Mouse (Mus musculus): ENCODE measurements at regions not wholly inside any gene's neighbourhood (a gene's known extent, or its start where the extent isn't known, plus 50 kb on each side); places are given as distances from the start of the nearest gene placed in this dataset.

DNA sequence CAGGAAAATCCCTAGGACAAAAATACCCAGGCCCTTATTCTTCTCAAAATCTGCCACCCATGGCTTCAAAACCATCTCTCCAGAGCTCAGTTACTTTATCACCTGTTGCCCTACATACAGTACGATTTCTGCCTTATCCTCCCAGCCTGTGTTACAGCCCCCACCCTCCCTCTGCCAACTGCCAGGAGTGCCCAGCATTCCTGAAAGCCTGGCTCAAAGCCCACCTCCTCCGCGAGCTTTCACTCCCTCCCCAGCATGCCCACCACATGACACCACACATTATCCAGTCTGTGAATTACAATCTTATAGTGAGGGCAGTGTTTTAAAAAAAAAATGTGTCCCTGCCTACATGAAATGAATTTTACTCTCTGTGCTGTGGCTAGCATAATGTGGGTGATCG lies 320.3 kb upstream of the Slc24a5 start:
- Histone ChIP-seq H3K9ac (no peak overlapping the region), H3K9me3 (replicated peaks) (no peaks in the 10 kb centered on the region), H3K4me1 (replicated peaks) (peaks cover 15% of the 10 kb centered on the region), H3K36me3 (no peaks in the 10 kb centered on the region), H3K4me2 (0 out of 2 replicates have a peak overlapping the region, but pooled peaks have one; percentile 7), H3K27ac (peak overlapping the region; percentile 74), H3K4me3 (no peak overlapping the region), H3K27me3 (no peaks in the 10 kb centered on the region)
- ATAC-seq (replicated peaks; ENCODE audit: insufficient number of reproducible peaks, insufficient read depth, low FRiP score, low read depth) = peak; percentile 87
- WGBS = 40% methylated on average over 4 of the region's 4 CpGs

DNA sequence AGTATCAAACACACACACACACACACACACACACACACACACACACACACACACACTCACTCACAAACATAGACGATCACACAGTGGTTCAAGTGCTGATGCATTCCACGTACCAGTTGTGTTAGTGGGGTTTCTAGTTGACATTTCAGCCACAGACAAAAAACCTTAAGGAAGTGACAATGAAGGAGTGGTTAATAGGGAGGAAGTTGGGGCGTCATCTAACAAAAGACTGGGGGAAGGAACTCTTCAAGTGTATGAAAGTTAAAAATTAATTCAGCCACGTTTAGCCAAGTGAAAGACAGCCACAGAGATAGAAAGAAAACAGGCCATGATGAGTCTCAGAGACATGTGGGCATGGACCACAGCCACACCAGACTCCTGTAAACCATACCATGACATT lies 316.1 kb upstream of the Slc24a5 start:
- Histone ChIP-seq H3K9me3 (replicated peaks) (no peaks in the 10 kb centered on the region), H3K9ac (no peak overlapping the region), H3K27me3 (no peaks in the 10 kb centered on the region), H3K4me1 (replicated peaks) (peaks cover 11% of the 10 kb centered on the region), H3K4me3 (no peak overlapping the region), H3K4me2 (no peak overlapping the region), H3K36me3 (no peaks in the 10 kb centered on the region), H3K27ac (no peak overlapping the region)
- ATAC-seq (replicated peaks; ENCODE audit: insufficient number of reproducible peaks, insufficient read depth, low FRiP score, low read depth) = no peak
- 67% methylated on average over 4 of the region's 4 CpGs for WGBS

DNA sequence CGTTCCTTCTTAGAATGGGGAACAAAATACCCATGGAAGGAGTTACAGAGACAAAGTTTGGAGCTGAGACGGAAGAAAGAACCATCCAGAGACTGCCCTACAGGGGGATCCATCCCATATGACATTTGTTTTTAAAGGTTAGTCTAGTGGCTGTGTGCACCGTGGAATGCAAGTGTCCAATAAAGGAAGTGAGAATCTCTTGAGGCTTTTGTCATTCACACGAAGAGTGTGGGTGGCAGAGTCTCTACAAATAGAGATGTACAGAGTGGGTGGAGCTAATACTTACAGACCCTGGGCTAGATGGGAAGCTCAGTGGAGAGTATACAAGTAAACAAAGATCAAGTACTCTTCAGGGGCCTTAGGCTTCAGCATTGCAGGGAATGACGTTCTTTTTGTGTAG lies 314.2 kb upstream of the Slc24a5 start:
- Histone ChIP-seq H3K27ac (no peak overlapping the region), H3K4me2 (no peak overlapping the region), H3K4me1 (replicated peaks) (no peaks in the 10 kb centered on the region), H3K27me3 (no peaks in the 10 kb centered on the region), H3K9me3 (replicated peaks) (no peaks in the 10 kb centered on the region), H3K9ac (no peak overlapping the region), H3K4me3 (no peak overlapping the region), H3K36me3 (no peaks in the 10 kb centered on the region)
- WGBS = 76% methylated on average over 5 of the region's 5 CpGs
- no peak for ATAC-seq (replicated peaks; ENCODE audit: insufficient number of reproducible peaks, insufficient read depth, low FRiP score, low read depth)

DNA sequence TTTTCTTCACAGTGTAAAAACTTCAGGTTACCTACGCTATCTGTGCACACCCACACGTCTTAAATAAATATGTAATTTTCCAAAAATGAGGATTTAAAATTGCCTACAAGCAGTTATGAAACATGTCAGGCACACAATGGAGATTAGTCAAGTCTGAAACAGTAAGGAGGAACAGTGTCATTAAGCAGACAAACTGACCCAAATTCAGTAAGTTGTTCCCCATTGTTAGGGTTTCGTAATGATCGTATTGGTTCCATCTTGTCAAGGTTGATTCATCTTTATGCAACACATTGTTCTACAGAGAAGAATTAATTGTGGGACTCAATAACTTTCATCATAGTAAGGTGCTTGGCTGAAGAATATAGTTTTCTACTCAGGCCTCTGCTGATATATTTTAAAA lies 312.7 kb upstream of the Slc24a5 start:
- no peak overlapping the region for H3K9ac ChIP-seq
- no peaks in the 10 kb centered on the region for H3K27me3 ChIP-seq
- WGBS = 90% methylated on average over 4 of the region's 4 CpGs
- H3K4me2 ChIP-seq = no peak overlapping the region
- H3K4me3 ChIP-seq = no peak overlapping the region
- no peaks in the 10 kb centered on the region for H3K36me3 ChIP-seq
- H3K4me1 ChIP-seq (replicated peaks) = no peaks in the 10 kb centered on the region
- ATAC-seq (replicated peaks; ENCODE audit: insufficient number of reproducible peaks, insufficient read depth, low FRiP score, low read depth) = no peak
- H3K9me3 ChIP-seq (replicated peaks) = no peaks in the 10 kb centered on the region
- no peak overlapping the region for H3K27ac ChIP-seq

DNA sequence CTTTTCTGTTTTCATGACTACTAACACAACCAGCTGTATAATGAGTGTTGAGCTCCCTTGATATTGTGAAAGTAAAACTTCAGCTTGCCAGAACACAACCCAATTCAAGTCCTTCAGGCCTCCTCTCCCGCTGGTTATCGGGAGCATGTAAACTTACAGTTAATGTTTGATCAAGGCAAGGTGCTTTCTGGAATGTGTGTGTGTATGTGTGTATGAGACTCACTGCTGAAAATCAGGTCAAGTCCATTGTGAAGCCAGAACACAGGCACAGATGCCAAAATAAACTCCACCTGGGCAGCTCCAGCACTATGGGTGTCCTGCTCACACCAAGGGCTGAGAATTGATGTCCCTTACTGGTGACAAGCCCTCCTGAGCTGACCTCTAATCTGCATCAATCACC lies 308.9 kb upstream of the Slc24a5 start:
- no peak overlapping the region for H3K27ac ChIP-seq
- no peaks in the 10 kb centered on the region for H3K27me3 ChIP-seq
- ATAC-seq (replicated peaks; ENCODE audit: insufficient number of reproducible peaks, insufficient read depth, low FRiP score, low read depth) = no peak
- H3K36me3 ChIP-seq = no peaks in the 10 kb centered on the region
- no peaks in the 10 kb centered on the region for H3K9me3 ChIP-seq (replicated peaks)
- no peak overlapping the region for H3K9ac ChIP-seq
- H3K4me3 ChIP-seq = no peak overlapping the region
- 77% methylated on average over 2 of the region's 2 CpGs for WGBS
- H3K4me2 ChIP-seq = no peak overlapping the region
- no peaks in the 10 kb centered on the region for H3K4me1 ChIP-seq (replicated peaks)

DNA sequence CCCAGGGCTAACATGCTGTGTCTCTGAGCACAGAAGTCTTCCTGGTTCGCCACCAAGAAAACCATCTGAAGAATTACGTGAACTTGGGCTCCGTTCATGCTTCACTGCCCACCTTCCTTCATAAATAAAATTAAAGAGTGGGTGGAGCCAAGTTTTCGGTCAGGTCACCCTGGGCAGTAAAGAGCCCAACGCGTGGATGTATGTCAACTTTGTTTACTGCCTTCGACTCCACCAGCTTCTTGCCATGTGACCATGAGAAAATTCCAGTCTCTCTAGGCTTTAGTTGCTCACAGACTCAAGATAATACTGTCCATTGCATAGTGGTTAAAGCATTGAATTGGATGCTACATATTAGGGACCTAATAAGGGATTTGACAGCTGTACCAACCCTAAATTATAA lies 304.3 kb upstream of the Slc24a5 start:
- H3K4me1 ChIP-seq (replicated peaks) = no peaks in the 10 kb centered on the region
- ATAC-seq (replicated peaks; ENCODE audit: insufficient number of reproducible peaks, insufficient read depth, low FRiP score, low read depth) = no peak
- no peak overlapping the region for H3K4me3 ChIP-seq
- H3K36me3 ChIP-seq = no peaks in the 10 kb centered on the region
- no peak overlapping the region for H3K9ac ChIP-seq
- no peak overlapping the region for H3K4me2 ChIP-seq
- H3K9me3 ChIP-seq (replicated peaks) = no peaks in the 10 kb centered on the region
- no peaks in the 10 kb centered on the region for H3K27me3 ChIP-seq
- WGBS = 81% methylated on average over 7 of the region's 7 CpGs
- H3K27ac ChIP-seq = no peak overlapping the region

DNA sequence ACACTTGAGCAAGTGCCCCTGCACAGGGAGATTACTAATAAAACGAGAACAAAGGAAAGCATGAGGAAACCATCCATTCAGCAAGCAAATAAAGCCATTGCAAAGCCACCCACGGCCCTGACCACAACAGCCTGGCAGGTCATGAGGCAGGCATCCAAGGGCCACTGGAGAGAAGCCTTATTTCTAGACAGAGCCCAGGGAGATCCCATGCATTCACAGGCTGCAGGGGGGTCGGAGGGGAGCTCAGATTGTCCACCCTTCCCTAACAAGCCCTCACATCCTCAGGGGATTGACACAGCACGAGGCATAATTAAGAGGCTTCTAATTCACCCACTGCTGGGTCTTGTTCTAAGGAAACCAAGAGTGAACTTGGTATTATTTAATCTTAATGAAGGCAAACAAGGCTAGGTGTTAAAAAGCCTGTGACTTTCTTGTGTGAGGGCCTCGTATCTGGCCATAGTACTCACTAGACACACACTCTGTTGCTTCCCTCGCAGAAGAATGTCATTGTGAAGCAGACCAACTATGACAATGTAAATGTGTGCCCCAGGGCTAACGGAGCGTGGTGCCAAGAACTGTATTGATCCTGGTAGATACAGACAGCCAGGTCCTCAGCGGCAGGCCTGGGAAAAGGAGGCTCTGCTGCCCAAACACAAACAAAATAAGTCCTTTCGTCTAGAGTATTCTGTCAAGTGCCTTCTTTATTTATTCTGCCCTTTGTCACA lies 303.6 kb upstream of the Slc24a5 start:
- Histone ChIP-seq H3K27ac (no peak overlapping the region), H3K36me3 (no peaks in the 10 kb centered on the region), H3K4me2 (no peak overlapping the region), H3K27me3 (no peaks in the 10 kb centered on the region), H3K4me3 (no peak overlapping the region), H3K9ac (no peak overlapping the region), H3K4me1 (replicated peaks) (no peaks in the 10 kb centered on the region), H3K9me3 (replicated peaks) (no peaks in the 10 kb centered on the region)
- WGBS = 72% methylated on average over 10 of the region's 10 CpGs
- ATAC-seq (replicated peaks; ENCODE audit: insufficient number of reproducible peaks, insufficient read depth, low FRiP score, low read depth) = no peak

DNA sequence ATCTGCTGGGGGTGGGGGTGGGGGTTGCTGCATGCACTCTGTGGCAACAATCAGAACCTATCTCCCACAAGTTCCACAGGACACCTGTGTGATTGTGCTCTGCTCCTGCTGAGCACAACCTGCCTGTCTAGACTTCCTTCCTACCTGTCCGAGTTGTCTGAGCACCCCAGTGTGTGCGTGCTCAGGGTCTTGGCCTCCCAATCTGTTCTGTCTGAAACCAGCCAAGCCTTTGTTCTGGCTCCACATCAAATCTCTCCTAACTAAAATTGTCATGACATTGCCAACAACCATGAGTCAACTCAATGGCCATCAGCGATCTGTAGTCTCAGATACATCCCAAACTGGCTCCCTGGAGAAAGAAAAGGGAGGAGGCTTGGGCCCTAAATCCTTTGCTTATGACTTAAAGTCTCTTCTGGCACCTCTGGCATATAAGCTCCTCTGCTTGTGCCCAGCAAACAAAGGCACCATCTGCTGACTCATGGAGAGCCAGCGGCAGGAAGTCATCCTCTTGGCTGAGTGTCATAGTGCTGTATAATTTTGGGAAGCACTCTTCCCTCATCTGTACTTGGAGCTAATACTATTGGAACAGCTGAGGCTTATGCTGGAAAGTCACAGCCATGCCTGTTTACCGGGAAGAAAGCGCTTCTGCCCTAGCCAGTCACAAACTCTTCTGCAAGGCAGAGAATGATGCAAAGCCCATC lies 298.5 kb upstream of the Slc24a5 start:
- 89% methylated on average over 6 of the region's 6 CpGs for WGBS
- no peaks in the 10 kb centered on the region for H3K9me3 ChIP-seq (replicated peaks)
- H3K4me3 ChIP-seq = no peak overlapping the region
- H3K4me1 ChIP-seq (replicated peaks) = no peaks in the 10 kb centered on the region
- H3K27ac ChIP-seq = no peak overlapping the region
- no peak for ATAC-seq (replicated peaks; ENCODE audit: insufficient number of reproducible peaks, insufficient read depth, low FRiP score, low read depth)
- H3K27me3 ChIP-seq = no peaks in the 10 kb centered on the region
- no peak overlapping the region for H3K9ac ChIP-seq
- no peaks in the 10 kb centered on the region for H3K36me3 ChIP-seq
- no peak overlapping the region for H3K4me2 ChIP-seq

DNA sequence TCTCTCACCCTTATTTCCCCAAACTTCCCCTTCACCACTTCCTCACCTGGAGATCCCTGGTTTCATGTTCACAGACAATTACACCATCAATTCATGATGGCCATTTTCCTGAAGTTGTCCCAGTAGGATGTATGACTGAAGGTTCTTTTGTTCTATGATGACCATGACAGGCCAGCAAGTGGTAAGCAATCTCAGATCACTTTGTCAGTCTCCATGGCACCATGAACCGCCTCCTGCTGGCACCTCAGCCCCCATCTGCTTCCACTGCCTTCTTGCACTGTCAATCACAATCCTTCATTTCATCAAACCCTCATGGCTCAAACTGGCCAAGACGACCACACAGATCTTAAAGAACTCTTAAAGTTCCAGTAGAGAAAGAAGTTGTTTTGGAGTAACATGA lies 297.9 kb upstream of the Slc24a5 start:
- H3K4me1 ChIP-seq (replicated peaks) = no peaks in the 10 kb centered on the region
- 73% methylated on average over 2 of the region's 2 CpGs for WGBS
- no peaks in the 10 kb centered on the region for H3K27me3 ChIP-seq
- H3K27ac ChIP-seq = no peak overlapping the region
- no peak overlapping the region for H3K4me3 ChIP-seq
- no peak for ATAC-seq (replicated peaks; ENCODE audit: insufficient number of reproducible peaks, insufficient read depth, low FRiP score, low read depth)
- no peaks in the 10 kb centered on the region for H3K9me3 ChIP-seq (replicated peaks)
- no peak overlapping the region for H3K9ac ChIP-seq
- no peaks in the 10 kb centered on the region for H3K36me3 ChIP-seq
- H3K4me2 ChIP-seq = no peak overlapping the region

DNA sequence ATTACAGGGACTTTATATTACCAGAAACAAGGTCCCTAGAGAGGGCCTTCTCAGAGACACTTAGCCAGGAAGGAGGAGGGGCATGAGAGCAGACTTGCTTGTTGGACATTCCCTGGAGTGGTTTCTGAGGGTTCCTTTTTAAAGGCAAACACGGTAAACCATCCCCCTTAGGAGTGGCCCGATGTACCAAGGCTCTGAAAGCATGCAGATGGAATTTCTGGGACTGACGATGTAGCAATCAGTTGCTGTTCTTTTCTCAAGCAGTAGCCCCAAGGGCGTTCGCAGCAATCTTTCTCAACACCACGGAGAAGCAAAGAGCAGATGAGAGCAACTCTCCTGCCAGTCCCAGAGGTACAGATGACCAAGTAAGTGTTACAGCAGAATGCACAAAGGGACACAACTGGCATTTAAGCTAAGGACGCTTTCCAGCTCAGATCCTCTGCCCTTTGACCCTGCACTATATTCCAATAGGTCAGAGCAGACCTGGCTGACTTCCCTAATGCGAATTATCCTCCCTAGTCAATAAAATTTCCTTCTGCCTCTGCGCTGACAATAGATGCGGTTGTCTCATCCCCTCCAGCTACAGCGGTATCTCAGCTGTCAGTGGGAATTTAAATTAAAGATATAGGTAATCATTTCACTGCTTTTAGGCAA lies 295.7 kb upstream of the Slc24a5 start:
- ATAC-seq (replicated peaks; ENCODE audit: insufficient number of reproducible peaks, insufficient read depth, low FRiP score, low read depth) = no peak
- Histone ChIP-seq H3K27ac (no peak overlapping the region), H3K4me3 (no peak overlapping the region), H3K9me3 (replicated peaks) (no peaks in the 10 kb centered on the region), H3K27me3 (no peaks in the 10 kb centered on the region), H3K36me3 (no peaks in the 10 kb centered on the region), H3K9ac (no peak overlapping the region), H3K4me2 (no peak overlapping the region), H3K4me1 (replicated peaks) (no peaks in the 10 kb centered on the region)
- 49% methylated on average over 11 of the region's 11 CpGs for WGBS

DNA sequence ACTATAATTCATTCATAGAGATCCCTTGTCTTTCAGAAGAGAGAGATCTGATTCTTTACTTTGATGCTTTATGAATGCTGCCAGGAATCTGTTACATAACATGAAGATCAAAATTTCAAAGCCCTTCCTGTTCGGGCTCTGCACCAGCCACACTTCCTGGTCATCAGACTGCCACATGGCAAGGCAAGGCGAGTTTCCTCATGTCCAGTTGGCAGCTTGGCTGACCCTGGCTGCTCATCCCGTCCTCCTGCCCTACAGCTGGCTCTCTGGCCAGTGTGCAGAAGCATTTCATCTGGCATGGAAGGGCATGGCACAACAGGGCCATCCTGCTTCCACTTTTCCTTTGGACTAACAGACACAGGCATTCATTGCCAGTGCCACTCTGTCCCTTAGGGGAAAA lies 292.2 kb upstream of the Slc24a5 start:
- H3K4me2 ChIP-seq = no peak overlapping the region
- ATAC-seq (replicated peaks; ENCODE audit: insufficient number of reproducible peaks, insufficient read depth, low FRiP score, low read depth) = no peak
- 70% methylated on average over 3 of the region's 3 CpGs for WGBS

More for the DNA sequence above, 292.2 kb upstream of the Slc24a5 start:
- Histone ChIP-seq H3K9me3 (replicated peaks) (no peaks in the 10 kb centered on the region), H3K27ac (no peak overlapping the region), H3K27me3 (no peaks in the 10 kb centered on the region), H3K4me1 (replicated peaks) (no peaks in the 10 kb centered on the region), H3K4me3 (no peak overlapping the region), H3K9ac (no peak overlapping the region), H3K36me3 (no peaks in the 10 kb centered on the region)

Data from heart, embryonic 15.5 days (tissue).